Mouse (Mus musculus) right cerebral cortex, postnatal 36 days (tissue): ENCODE results near the gene Gm13694.

Source experiments
- DNase-seq, 2 experiments: peaks; one replicate each; pipeline ENCODE4 v3.0.0; 2022; ENCODE audit warnings: low spot score in 2 of 2, mixed read lengths in 1 of 2

Gm13694 gene

GRCm38 (mm10) chr2:84025217-84025616, 46.5 kb downstream of the Gm13694 start:
- DNase-seq, result no peak
